Mouse (Mus musculus): ENCODE results near the gene Naa40. TPM values are rescaled to one million over a fixed set of nuclear protein-coding genes. Genes with fewer than 3 reads are reported as not detected.

The Naa40 gene
- polyA plus RNA-seq, 1 experiment from 2014 or later = 62.1 TPM

- no peak overlapping the region for H3K9ac ChIP-seq (ENCODE audit: low read depth, low read length)
- H3K27ac ChIP-seq (ENCODE audit: low read depth, low read length) = no peak overlapping the region
- H3K4me3 ChIP-seq (ENCODE audit: low read depth, low read length) = no peak overlapping the region
- H3K36me3 ChIP-seq (ENCODE audit: control insufficient read depth, insufficient read depth, low read length) = no peaks in the 10 kb centered on the region
- H3K27me3 ChIP-seq (ENCODE audit: control insufficient read depth, insufficient read depth, low read length) = no peaks in the 10 kb centered on the region
- ATAC-seq (replicated peaks; ENCODE audit: insufficient number of reproducible peaks, low FRiP score, low TSS enrichment) = no peak
- H3K9me3 ChIP-seq (replicated peaks; ENCODE audit: control insufficient read depth, low read length) = no peaks in the 10 kb centered on the region
- H3K4me2 ChIP-seq = no peak overlapping the region
- no peaks in the 10 kb centered on the region for H3K4me1 ChIP-seq (ENCODE audit: control insufficient read depth, insufficient read depth, low read length)
- WGBS (ENCODE audit: insufficient replicate concordance) = 71% methylated on average over 5 of the region's 5 CpGs
Measured at GRCm38 (mm10) chr19:7257881-7258280, 16.9 kb upstream of the Naa40 start.

GRCm38 (mm10) chr19:7246021-7246420, 5.0 kb upstream of the Naa40 start:
- no peaks in the 10 kb centered on the region for H3K27me3 ChIP-seq (ENCODE audit: control insufficient read depth, insufficient read depth, low read length)
- no peak overlapping the region for H3K4me2 ChIP-seq
- WGBS (ENCODE audit: insufficient replicate concordance) = 58% methylated on average over 3 of the region's 3 CpGs
- H3K9me3 ChIP-seq (replicated peaks; ENCODE audit: control insufficient read depth, low read length) = no peaks in the 10 kb centered on the region
- no peaks in the 10 kb centered on the region for H3K36me3 ChIP-seq (ENCODE audit: control insufficient read depth, insufficient read depth, low read length)
- no peaks in the 10 kb centered on the region for H3K4me1 ChIP-seq (ENCODE audit: control insufficient read depth, insufficient read depth, low read length)
- no peak overlapping the region for H3K4me3 ChIP-seq (ENCODE audit: low read depth, low read length)
- no peak overlapping the region for H3K27ac ChIP-seq (ENCODE audit: low read depth, low read length)
- no peak for ATAC-seq (replicated peaks; ENCODE audit: insufficient number of reproducible peaks, low FRiP score, low TSS enrichment)
- H3K9ac ChIP-seq (ENCODE audit: low read depth, low read length) = no peak overlapping the region

- Histone ChIP-seq H3K27me3 (ENCODE audit: control insufficient read depth, insufficient read depth, low read length) (no peaks in the 10 kb centered on the region), H3K27ac (ENCODE audit: low read depth, low read length) (peak overlapping the region; percentile 83), H3K9ac (ENCODE audit: low read depth, low read length) (peak overlapping the region; percentile 89), H3K36me3 (ENCODE audit: control insufficient read depth, insufficient read depth, low read length) (peaks cover 12% of the 10 kb centered on the region), H3K9me3 (replicated peaks; ENCODE audit: control insufficient read depth, low read length) (no peaks in the 10 kb centered on the region; the same call in 1 of the 2 replicates), H3K4me3 (ENCODE audit: low read depth, low read length) (peak overlapping the region; percentile 83), H3K4me1 (ENCODE audit: control insufficient read depth, insufficient read depth, low read length) (peaks cover 9% of the 10 kb centered on the region), H3K4me2 (peak overlapping the region; percentile 96)
- 2% methylated on average over 13 of the region's 13 CpGs for WGBS (ENCODE audit: insufficient replicate concordance)
- ATAC-seq (replicated peaks; ENCODE audit: insufficient number of reproducible peaks, low FRiP score, low TSS enrichment) = no peak
Measured at GRCm38 (mm10) chr19:7240291-7240690, 692 bp downstream of the Naa40 start.

- H3K27ac ChIP-seq (ENCODE audit: low read depth, low read length) = no peak overlapping the region
- peaks cover 9% of the 10 kb centered on the region for H3K4me1 ChIP-seq (ENCODE audit: control insufficient read depth, insufficient read depth, low read length)
- no peak for ATAC-seq (replicated peaks; ENCODE audit: insufficient number of reproducible peaks, low FRiP score, low TSS enrichment)
- WGBS (ENCODE audit: insufficient replicate concordance) = 89% methylated on average over 3 of the region's 3 CpGs
- H3K36me3 ChIP-seq (ENCODE audit: control insufficient read depth, insufficient read depth, low read length) = peaks cover 12% of the 10 kb centered on the region
- no peaks in the 10 kb centered on the region for H3K27me3 ChIP-seq (ENCODE audit: control insufficient read depth, insufficient read depth, low read length)
- H3K9me3 ChIP-seq (replicated peaks; ENCODE audit: control insufficient read depth, low read length) = no peaks in the 10 kb centered on the region; the same call in 1 of the 2 replicates
- H3K9ac ChIP-seq (ENCODE audit: low read depth, low read length) = no peak overlapping the region; the same call in 1 of the 2 replicates
- peak overlapping the region; percentile 96 for H3K4me2 ChIP-seq
- peak overlapping the region; percentile 83 for H3K4me3 ChIP-seq (ENCODE audit: low read depth, low read length)
Measured at GRCm38 (mm10) chr19:7239574-7239973, 1.4 kb downstream of the Naa40 start.

GRCm38 (mm10) chr19:7236742-7237141, 4.2 kb downstream of the Naa40 start:
- no peak overlapping the region for H3K9ac ChIP-seq (ENCODE audit: low read depth, low read length)
- no peaks in the 10 kb centered on the region for H3K27me3 ChIP-seq (ENCODE audit: control insufficient read depth, insufficient read depth, low read length)
- H3K9me3 ChIP-seq (replicated peaks; ENCODE audit: control insufficient read depth, low read length) = no peaks in the 10 kb centered on the region; the same call in 1 of the 2 replicates
- H3K36me3 ChIP-seq (ENCODE audit: control insufficient read depth, insufficient read depth, low read length) = peaks cover 17% of the 10 kb centered on the region
- no peak for ATAC-seq (replicated peaks; ENCODE audit: insufficient number of reproducible peaks, low FRiP score, low TSS enrichment)
- H3K4me3 ChIP-seq (ENCODE audit: low read depth, low read length) = no peak overlapping the region
- no peak overlapping the region for H3K4me2 ChIP-seq
- WGBS (ENCODE audit: insufficient replicate concordance) = 85% methylated on average over 4 of the region's 4 CpGs
- no peak overlapping the region for H3K27ac ChIP-seq (ENCODE audit: low read depth, low read length)
- H3K4me1 ChIP-seq (ENCODE audit: control insufficient read depth, insufficient read depth, low read length) = peaks cover 9% of the 10 kb centered on the region

GRCm38 (mm10) chr19:7236011-7236410, 5.0 kb downstream of the Naa40 start:
- no peaks in the 10 kb centered on the region for H3K27me3 ChIP-seq (ENCODE audit: control insufficient read depth, insufficient read depth, low read length)
- no peak overlapping the region for H3K4me3 ChIP-seq (ENCODE audit: low read depth, low read length)
- 97% methylated on average over 2 of the region's 2 CpGs for WGBS (ENCODE audit: insufficient replicate concordance)
- ATAC-seq (replicated peaks; ENCODE audit: insufficient number of reproducible peaks, low FRiP score, low TSS enrichment) = no peak
- peaks cover 9% of the 10 kb centered on the region for H3K4me1 ChIP-seq (ENCODE audit: control insufficient read depth, insufficient read depth, low read length)
- H3K27ac ChIP-seq (ENCODE audit: low read depth, low read length) = no peak overlapping the region
- H3K9ac ChIP-seq (ENCODE audit: low read depth, low read length) = no peak overlapping the region
- H3K36me3 ChIP-seq (ENCODE audit: control insufficient read depth, insufficient read depth, low read length) = peaks cover 17% of the 10 kb centered on the region
- H3K4me2 ChIP-seq = no peak overlapping the region
- H3K9me3 ChIP-seq (replicated peaks; ENCODE audit: control insufficient read depth, low read length) = no peaks in the 10 kb centered on the region; the same call in 1 of the 2 replicates

- 90% methylated on average over 9 of the region's 9 CpGs for WGBS (ENCODE audit: insufficient replicate concordance)
- Histone ChIP-seq H3K9ac (ENCODE audit: low read depth, low read length) (no peak overlapping the region), H3K27ac (ENCODE audit: low read depth, low read length) (no peak overlapping the region), H3K4me2 (no peak overlapping the region), H3K9me3 (replicated peaks; ENCODE audit: control insufficient read depth, low read length) (no peaks in the 10 kb centered on the region; the same call in 1 of the 2 replicates), H3K4me1 (ENCODE audit: control insufficient read depth, insufficient read depth, low read length) (peaks cover 9% of the 10 kb centered on the region), H3K36me3 (ENCODE audit: control insufficient read depth, insufficient read depth, low read length) (peaks cover 17% of the 10 kb centered on the region), H3K27me3 (ENCODE audit: control insufficient read depth, insufficient read depth, low read length) (no peaks in the 10 kb centered on the region), H3K4me3 (ENCODE audit: low read depth, low read length) (no peak overlapping the region)
- ATAC-seq (replicated peaks; ENCODE audit: insufficient number of reproducible peaks, low FRiP score, low TSS enrichment) = no peak
Measured at GRCm38 (mm10) chr19:7235461-7235860, 5.5 kb downstream of the Naa40 start.

- no peak overlapping the region for H3K4me3 ChIP-seq (ENCODE audit: low read depth, low read length)
- H3K27ac ChIP-seq (ENCODE audit: low read depth, low read length) = no peak overlapping the region
- H3K27me3 ChIP-seq (ENCODE audit: control insufficient read depth, insufficient read depth, low read length) = no peaks in the 10 kb centered on the region
- WGBS (ENCODE audit: insufficient replicate concordance) = 69% methylated on average over 8 of the region's 8 CpGs
- ATAC-seq (replicated peaks; ENCODE audit: insufficient number of reproducible peaks, low FRiP score, low TSS enrichment) = 0 out of 2 replicates have a peak, but pooled peaks have one; percentile 39
- no peak overlapping the region for H3K4me2 ChIP-seq
- H3K36me3 ChIP-seq (ENCODE audit: control insufficient read depth, insufficient read depth, low read length) = peaks cover 18% of the 10 kb centered on the region
- H3K4me1 ChIP-seq (ENCODE audit: control insufficient read depth, insufficient read depth, low read length) = peaks cover 3% of the 10 kb centered on the region
- H3K9me3 ChIP-seq (replicated peaks; ENCODE audit: control insufficient read depth, low read length) = no peaks in the 10 kb centered on the region; the same call in 1 of the 2 replicates
- no peak overlapping the region for H3K9ac ChIP-seq (ENCODE audit: low read depth, low read length)
Measured at GRCm38 (mm10) chr19:7234537-7235221, 6.3 kb downstream of the Naa40 start.

- H3K4me3 ChIP-seq (ENCODE audit: low read depth, low read length) = no peak overlapping the region
- no peak overlapping the region for H3K4me2 ChIP-seq
- peaks cover 19% of the 10 kb centered on the region for H3K36me3 ChIP-seq (ENCODE audit: control insufficient read depth, insufficient read depth, low read length)
- no peak overlapping the region for H3K27ac ChIP-seq (ENCODE audit: low read depth, low read length)
- H3K9ac ChIP-seq (ENCODE audit: low read depth, low read length) = no peak overlapping the region
- no peaks in the 10 kb centered on the region for H3K9me3 ChIP-seq (replicated peaks; ENCODE audit: control insufficient read depth, low read length)
- 80% methylated on average over 6 of the region's 6 CpGs for whole genome bisulfite sequencing (ENCODE audit: insufficient replicate concordance)
- no peak for ATAC-seq (replicated peaks; ENCODE audit: insufficient number of reproducible peaks, low FRiP score, low TSS enrichment)
- H3K27me3 ChIP-seq (ENCODE audit: control insufficient read depth, insufficient read depth, low read length) = no peaks in the 10 kb centered on the region
- H3K4me1 ChIP-seq (ENCODE audit: control insufficient read depth, insufficient read depth, low read length) = no peaks in the 10 kb centered on the region
Measured at GRCm38 (mm10) chr19:7226511-7226914, 14.5 kb downstream of the Naa40 start.

Measured in heart, embryonic 11.5 days (tissue).